Mouse (Mus musculus) B cell, adult 2 months (primary cell): Measurements from ENCODE around the gene Trpd52l3.

ENCODE experiments used
- DNase-seq, 2 experiments: peaks; one replicate each; pipeline ENCODE4 v3.0.0; 2022

Gene Trpd52l3

DNA sequence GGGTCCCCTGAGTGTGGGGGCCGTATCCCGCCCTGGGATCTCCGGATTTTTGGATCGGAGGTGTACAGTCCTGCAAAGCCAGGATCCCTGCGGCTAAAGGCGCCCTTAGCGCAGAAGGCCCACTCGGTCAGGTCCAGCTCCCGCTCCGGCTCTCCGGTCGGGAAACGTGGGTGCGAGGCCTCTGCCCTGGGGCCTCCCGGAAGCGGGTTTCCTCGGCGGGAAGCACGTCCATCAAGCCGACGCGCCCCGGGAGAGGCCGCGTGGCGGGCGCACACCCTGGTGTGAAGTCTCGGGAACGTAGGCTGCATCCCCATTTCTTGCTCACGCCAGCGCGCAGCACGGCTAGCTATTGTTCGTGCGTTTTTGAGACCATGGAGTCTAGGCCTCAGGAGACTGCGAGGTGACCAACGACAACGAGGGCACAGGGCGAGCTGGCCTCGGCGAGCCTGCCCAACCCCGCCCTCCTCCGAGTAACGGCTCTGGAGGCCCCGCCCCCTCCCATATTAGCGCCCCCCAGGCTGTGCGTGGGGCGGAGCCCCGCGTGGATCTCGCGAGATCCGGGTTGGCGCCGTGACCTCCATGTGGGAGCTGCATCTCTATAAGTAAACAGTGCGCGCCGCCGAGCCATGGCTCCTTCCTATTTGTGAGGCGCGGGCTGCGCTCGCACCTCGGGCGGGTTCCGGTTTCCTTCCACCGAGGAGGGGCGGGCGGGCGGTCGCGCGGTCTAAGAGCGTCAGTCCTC lies 26.5 kb downstream of the Trpd52l3 start, which contains the start of gene Uhrf2:
Gene Uhrf2 (plus strand): TSS at position 620 of the 742 bp plus-strand sequence.
- peak; percentile 97 to 98 for DNase-seq

DNA sequence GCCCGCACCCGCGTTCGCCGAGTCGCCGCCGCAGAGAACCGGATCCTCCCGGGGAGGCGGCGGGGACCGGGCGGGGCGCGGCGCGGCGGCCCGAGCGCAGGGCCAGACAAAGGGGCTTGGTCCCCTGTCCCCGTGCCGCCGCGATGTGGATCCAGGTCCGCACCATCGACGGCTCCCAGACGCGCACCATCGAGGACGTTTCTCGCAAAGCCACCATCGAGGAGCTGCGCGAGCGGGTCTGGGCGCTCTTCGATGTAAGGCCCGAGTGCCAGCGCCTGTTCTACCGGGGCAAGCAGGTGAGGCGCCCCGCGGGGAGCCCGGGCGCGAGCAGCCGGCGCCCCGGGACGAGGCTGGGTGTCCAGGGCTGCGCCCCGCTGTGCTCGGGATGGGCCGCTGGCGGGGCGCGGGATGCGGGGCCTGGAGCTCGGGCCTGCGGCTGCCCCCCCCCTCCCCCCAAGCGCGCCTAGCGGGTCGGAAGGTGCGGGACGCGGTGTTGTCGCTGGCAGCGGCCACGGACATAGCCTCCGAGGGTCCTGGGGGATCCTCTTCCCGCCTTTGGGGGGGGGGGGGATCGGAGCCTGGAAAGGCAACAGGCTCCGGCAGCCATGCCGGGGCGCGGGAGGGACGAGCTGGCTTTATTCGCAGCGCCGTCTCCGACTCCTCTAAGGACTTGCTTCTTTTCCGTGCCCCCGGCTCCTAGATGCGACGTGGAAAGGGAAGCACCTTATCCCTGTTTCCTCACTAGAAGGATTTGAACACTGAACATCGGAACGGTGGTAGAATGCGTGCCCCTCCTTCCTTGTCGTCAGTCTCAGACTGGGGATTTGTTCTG lies 27.3 kb downstream of the Trpd52l3 start:
- peak; percentile 21 to 26 for DNase-seq

DNA sequence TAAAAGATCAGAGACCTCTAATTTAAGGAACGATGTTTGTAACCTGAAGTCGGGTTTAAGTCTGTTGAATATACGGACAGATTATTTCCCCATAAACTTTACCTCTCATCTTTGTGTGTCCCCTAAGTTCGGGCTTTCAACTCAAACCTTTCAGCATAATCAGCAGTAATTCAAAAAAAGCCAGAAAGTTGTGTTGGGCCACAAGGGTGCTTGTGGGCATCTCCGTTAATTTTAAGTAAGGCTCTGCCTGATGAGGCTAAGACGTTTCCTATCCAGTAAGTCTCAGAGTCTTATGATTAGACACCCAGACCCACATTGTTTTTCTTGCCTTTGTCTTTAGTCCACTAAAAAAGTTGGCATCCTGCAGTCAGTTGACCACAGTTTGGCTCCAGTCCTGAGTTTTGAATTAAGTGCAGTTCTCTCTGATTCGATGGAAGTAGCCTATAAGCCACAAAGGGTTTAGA lies 27.9 kb downstream of the Trpd52l3 start:
- DNase-seq, result peak; percentile 22 to 24

DNA sequence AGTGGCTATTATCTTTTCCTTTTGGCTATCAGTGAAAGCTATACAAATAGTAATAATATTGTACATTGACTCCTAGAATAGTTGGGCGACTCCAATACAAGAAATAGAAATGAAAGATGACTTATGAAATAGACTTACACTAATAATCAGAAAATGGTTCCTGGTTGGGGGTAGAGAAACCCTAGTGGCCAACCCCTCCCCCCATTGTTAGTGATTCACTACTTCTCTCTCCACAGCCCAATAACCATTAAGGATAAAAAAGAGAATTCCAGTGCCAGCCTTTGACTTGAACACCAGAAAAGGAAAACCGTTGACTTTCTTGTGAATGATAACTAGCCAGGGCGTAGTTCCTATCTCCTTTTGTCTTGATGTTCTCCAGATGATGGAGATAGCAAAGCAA lies 28.6 kb downstream of the Trpd52l3 start:
- DNase-seq, result no peak

DNA sequence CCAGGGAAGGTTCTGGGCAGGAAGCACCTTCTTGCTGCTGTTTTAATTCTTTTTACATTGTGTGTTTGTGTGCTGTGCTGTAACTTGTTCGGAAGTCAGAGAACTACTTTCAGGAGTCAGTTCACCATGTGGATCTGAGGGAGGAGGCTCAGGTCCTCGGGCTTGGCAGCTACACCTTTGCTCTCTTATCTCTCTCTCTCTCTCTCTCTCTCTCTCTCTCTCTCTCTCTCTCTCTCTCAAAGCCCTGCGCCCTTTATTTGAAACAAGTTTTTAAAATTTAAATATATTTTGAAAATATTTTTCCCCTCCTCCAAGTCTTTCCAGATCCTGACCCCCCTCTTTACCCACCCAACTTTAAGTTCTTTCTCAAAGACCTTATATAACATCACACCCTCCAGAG lies 31.8 kb downstream of the Trpd52l3 start:
- DNase-seq, result no peak

DNA sequence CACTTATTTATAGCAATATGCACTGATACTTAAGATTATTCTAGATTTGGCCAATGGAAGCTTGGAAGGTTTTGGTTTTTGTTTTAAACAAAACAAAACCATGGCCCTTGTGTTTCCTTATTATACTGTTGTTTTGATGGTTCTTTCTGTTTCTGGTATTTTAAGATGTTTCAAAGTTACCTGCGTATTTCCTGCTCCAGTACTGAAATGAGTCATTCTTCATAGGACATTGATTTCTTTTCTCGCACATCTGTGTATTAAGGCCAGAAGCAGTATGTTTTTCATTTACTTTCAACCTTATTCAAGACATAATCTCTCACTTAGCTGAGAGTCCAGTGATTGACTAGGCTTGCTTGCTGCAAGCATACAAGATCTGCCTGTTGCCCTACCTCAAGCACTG lies 40.1 kb downstream of the Trpd52l3 start:
- peak in 1 of 2 experiments; percentile 37 for DNase-seq

DNA sequence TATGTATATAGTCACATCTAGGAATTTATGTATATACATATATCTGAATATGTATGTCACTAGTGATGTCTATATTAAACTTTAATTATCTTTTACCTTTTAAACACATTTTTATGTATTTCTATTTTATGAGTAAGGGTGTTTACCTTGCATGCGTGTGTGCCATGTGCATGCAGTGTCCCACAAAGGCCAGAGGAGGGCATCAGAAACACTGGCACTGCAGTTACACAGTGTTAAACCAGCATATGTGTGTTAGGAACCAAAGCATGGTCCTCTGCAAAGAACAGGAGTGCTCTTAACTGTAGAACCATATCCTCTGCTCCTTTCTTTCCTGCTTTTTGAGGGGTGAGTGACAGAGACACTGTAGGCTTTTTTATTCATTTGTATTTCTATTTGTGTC lies 41.0 kb downstream of the Trpd52l3 start:
- no peak for DNase-seq

DNA sequence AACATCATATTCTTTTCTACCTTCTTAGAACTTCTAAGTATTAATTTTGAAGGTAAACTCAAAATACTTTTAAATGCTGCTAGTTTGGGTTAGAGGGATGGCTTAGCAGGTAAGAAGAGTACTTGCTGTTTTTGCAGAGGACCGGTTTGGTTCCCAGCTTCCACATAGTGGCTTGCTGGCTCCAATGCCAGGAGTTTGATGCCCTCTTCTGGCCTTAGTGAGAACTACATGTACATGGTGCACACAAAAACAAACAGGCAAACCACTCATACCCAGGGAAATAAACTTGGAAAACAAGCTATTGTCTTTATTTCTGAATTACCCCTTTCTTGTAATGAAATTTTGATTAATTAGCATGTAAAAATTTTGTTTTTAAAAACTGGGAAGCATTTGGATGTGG lies 42.3 kb downstream of the Trpd52l3 start:
- peak; percentile 56 to 59 for DNase-seq

DNA sequence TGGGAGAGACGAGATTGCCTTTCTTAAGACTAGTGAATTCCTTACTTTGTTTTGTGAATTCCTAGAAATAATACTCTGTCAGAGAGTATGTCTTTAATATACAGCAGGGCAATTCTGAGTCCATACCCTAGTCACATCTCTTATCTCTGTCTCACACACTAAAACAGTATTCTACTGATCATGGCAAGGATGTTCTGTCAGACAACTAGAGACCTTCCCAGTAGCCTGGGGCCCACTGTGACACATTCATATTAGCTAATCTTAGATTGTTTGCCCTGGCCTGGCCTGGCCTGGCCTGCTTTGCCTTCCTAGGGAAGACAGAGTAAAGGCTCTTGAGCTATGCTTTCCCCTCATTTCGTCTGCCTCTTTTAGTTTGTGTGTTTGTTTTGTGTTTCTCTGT lies 47.0 kb downstream of the Trpd52l3 start:
- DNase-seq, result no peak

DNA sequence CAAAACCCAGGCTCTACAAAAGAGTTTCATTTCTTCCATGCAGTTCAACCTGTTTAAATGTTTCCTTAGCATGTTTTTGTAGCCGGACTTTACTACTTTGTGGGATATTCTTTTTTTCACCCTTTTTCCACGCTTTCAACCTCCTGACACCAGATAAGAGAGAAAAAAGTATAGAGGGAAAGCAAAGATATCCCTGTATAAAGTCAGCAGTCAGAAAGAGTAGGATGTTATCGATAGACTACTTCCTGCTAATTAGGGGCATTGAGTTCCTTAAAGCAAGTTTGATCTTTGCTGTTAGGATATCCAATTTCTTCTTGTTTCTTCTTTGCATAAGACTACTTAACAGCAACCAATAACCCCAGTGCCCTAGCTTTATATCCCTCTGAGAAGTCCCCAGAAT lies 47.9 kb downstream of the Trpd52l3 start:
- DNase-seq, result no peak

DNA sequence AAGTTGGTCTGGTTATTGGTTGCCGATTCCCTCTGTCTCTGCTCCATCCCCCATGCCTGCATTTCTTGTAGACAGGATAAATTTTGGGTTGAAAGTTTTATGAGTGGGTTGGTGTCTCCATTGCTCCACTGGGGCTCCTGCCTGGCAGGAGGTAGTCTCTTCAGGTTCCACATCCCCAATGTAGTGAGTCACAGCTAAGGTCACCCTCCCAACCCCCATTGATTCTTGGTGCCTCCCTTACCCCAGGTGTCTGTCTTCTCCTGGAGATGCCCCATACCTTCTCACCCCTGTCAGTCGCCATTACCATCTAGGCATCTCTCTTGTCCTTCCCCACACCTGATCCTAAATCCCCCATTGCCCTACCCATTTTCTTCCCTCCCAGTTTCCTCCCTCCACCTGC lies 50.6 kb downstream of the Trpd52l3 start:
- no peak for DNase-seq
